Mouse (Mus musculus): ENCODE measurements around the gene Gm28729.
"Not testable (repeated sequence)": the region's sequence is repeated elsewhere in the genome, so short reads cannot be mapped to it uniquely, and the experiment has no call there.

Gene Gm28729

DNA sequence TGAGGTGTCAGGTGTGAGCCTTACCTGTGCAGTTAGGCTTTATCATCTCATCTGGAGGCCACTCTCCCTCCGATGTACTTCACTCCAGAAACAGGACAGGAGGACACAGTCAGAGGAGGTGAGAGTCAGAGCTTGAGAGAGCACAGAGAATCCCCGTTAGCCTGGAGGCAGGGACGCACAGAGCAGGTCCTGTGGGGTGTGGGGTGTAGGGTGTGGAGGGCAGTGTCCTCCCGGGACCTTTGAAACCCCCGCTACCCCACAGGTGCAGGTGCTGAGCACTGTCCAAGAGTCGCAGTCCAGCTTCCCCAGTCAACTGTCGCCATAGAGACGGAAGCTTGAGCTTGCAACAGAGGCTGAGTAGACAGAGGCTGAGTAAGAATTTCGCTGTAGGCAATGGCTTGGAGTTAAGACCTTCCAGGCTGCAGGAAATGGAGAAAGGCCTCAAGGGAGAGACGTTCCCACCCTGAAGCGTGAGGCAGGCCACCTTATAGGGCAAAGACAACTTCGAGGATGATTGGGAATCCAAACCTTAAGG, at the start of gene Gm28729:
Gene Gm28729, minus strand, starts transcription at position 293 of the 535 bp plus-strand sequence.
- DNase-seq, result no peak

DNA sequence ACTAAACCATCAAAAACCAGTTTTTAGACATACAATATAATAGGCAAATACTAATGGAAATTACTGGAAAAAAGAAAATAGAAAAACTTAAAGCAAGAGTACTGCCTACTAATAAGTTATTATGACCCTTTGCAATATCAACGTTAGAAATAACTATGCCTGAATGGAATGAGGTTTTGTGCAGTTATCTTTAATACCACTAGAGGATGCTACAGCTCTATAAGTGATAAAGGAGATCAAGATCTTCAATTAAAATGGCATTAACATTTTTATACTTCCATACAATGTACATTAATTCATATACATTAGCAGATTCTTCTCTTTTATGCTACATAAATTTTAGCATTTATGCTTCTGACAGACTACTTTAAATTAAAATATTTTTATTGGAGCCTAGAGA, 48.2 kb upstream of the Gm28729 start:
- no peak for DNase-seq

DNA sequence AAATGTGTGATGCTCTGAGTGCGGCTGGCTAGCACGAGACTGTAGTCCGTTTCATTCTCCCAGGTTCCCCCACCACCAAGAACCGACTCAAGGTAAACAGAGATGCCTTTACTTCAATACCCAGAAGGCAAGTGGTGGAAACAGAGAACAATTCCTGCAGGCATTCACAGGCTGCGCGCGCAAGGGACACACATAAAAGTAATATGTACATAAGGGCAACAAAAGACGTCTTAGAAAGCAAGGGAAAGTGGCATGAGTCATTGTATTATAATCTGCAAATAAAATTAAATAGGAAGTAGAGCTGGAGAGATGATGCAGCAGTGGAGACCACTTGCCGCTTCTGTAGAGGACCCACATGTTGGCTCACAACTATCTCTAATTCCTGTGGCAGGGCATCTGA, 47.7 kb upstream of the Gm28729 start:
- DNase-seq, result no peak

DNA sequence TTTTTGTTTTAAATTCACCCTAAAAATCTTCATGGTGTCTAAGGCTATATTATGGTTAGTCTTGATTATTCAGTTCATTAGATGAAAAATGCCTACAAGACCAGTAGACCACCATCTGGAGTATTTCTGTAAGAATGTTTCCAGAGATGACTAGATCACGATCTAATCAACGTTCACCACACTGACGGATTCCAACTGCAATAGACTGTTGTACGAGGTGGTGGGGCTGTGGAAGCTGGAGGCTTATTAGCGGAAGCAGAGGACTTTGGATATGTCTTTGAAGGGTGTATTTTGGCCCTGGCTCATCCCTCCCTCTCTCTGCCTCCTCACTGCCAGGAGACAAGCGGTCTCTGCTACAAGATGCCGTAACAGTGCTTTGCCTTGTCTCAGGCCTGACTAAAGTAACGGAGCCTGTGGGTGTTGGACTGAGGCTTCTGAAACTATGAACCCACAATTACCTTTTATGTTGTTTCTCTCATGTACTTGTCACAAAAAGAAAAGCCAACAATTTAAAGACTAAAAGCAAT, 41.5 kb upstream of the Gm28729 start:
- DNase-seq, result no peak

DNA sequence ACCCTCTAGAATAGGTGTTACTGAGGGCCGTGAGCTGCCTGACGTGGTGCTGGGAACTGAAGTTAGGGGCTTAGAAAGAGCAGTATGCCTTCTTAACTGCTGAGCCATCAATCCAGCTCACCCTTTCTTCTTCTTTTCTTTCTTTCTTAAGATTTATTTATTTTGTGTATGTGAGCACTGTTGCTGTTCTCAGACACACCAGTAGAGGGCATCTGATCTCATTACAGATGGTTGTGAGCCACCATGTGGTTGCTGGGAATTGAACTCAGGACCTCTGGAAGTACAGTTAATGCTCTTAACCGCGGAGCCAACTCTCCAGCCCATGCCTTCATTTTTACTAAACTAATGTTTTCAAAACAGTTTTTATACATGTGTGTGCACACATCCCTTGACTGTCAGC, 38.4 kb upstream of the Gm28729 start:
- DNase-seq, result no peak

DNA sequence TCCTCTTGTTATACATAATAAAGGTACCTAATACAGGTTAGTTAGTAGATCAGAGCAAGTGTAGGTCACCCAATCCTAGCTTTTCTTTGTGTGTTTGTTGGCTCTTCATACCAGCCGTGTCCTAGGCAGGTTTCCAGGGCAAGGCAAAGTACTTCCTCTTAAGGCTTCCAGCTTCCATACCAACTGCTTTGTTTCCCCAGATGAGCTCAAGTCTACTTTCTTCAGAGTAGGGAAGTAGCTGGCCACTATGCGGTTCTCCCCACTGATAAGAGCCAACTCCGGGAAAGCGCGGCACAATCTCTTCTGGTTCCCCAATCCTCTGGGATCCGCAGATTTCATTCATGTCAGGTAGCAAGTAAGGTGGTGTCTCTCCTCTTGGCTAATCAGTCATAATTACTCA, 34.1 kb upstream of the Gm28729 start:
- DNase-seq, result no peak

DNA sequence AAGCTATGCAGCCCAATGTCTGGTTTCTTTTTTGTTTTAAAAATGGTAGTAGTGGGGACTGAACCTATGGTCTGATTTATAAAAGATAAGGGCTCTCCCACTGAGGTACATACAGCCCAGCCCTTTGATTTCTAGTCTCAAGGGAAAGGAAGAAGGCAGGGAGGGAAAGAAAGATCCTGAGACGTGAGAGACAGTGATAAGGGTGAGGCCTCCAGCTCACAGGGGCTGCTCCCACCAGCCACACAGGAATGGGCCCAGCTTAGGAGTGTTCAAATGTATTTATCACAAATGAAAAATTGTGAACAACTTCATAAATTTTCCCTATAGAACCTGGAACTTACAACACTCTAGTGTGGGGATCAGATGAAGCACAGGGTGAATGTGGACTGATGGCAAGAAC, 33.5 kb upstream of the Gm28729 start:
- DNase-seq, result no peak

DNA sequence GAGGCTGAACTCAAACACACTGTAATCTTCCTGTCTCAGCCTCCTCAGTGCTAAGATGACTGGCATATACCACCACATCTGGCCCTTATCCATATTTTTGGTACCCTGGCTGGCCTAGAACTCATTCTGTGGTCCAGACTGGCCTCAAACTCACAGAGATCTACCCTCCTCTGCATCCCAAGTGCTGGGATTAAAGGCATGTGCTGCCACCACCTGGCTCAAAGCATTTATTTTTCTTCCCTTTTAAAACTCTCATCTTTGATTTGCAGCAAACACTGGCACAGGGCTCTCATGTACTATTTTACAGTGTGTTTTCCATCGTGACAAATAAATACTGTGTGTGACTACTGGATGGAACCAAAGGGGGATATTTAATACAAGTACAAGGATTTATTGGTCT, 29.0 kb upstream of the Gm28729 start:
- DNase-seq, result no peak

DNA sequence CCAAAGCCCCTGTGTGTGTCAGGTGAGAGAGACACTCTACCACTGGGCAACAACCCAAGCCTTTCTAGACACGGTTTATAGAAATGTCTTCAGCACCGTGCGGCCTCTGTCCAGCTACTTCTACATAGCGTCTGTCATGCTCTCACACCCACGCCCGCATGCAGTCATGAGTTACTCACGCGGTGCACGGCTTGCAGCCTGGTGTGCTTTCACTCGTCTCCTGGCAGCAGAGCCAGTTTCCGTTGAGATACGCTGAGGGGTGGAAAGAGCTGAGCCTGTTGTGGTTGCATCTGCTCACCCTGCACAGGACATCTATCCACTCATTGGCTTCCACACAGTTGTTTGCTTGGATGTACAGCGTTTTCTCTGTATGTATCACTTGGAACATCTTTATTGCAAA, 20.3 kb upstream of the Gm28729 start:
- no peak for DNase-seq

DNA sequence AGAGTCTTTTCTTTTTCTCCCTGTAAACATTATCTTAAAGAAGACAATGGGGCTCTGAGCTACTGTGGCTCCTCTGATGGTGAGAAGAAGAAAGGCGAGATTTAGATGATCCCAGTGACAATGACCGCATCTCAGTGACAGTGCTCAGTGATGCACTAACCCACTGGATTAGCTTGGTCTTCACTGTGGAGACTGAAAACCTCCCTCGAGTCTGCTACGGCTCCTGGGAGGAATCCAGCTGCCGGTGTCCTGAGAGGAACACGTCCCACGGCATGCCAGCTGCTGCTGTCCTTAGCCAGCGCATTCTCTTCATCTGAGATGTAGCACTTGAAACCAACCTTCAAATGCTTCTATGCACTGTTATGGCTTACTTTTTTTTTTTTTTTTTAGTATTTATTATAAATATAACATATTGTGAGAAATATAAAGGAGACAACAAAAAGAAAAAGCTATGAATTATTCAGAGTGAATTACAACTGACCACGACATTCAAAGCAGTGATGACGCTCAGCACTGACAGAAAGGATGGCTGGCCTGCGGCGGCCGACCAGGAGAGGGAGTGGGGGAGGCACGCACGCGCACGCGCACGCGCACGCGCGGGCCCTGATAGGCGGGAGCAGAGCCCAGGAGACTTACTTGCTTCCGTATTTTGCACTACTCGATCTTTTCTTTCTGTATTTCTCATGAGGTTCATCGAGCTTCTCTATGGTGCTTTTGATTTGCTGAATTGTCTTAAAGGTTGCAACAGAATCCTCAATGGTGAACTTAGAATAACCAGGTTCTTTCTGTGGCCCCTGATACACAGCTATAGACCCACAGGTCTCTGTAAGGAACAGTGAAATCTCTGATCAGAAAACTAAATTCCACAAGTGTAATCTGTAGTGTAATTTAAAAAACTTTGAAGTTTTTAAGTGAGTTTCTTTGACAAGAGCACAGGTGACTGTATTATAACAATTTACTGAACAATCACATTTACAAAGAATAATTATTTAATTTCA, 18.9 kb upstream of the Gm28729 start:
- peak; percentile 33 to 53 for DNase-seq

DNA sequence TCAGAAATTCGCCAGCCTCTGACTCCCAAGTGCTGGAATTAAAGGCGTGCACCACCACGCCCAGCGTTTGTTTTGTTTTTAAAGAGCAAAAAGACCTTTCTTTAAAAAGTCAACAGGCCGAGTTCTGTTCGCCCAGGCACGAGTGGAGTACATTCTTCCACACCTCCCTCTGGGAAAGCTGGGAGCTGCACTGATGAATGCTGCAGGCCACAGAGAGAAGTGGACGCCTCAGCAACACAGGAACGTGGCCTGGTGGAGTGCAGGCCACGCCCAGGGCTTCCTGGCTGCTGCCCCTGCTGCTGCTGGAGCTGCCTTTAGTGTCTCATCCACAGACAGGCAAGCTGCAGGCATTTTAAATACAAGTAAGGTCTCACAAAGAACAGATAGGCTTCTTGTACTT, 13.9 kb upstream of the Gm28729 start:
- DNase-seq, result no peak

DNA sequence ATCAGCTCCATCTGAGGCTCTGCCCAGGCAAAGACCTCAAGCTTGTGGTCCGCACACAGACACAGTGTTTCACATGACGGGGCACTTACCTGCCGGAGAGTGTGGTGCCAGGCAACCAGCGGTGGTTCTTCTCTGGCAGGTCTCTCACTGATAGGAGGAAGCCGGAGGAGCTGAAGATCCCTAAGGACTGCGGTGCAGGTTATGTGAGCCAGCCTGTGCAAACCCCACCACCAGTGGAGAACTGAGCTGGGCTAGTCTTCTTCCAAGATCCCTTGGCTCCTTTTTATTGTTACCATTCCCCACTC, 12.5 kb upstream of the Gm28729 start:
- DNase-seq, result no peak

DNA sequence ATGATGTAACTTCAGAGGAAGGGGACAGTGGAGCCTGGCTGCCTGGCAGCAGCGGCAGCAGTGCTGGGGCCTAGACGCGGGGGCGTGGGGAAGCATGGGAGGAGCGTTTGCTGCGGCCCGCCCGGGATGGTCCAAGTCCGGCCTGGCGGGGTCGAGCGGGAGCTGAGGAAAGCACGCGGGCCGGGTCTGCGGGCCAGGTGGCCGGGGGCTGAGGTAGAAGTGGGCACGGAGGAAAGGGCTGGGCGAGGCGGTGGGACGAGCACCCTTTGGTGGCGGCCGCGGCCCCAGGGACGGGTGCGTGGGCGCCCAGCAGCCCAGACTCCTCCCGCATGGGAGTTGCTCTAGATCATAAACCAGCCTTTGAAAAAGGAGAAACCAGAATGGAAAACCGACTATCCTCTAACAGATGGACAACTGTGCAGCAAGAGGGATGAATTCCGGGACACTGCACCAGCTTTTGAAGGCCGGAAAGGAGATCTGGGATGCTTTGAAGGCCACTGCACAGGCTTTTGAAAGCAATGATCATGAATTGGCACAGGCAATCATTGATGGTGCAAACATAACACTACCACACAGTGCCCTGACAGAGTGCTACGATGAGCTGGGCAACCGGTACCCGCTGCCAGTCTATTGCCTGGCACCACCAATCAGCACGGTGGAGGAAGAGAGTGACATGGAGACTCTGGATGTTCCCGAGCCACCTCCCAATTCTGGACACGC, 12.0 kb upstream of the Gm28729 start:
- DNase-seq, result peak in 1 of 2 experiments; percentile 11

DNA sequence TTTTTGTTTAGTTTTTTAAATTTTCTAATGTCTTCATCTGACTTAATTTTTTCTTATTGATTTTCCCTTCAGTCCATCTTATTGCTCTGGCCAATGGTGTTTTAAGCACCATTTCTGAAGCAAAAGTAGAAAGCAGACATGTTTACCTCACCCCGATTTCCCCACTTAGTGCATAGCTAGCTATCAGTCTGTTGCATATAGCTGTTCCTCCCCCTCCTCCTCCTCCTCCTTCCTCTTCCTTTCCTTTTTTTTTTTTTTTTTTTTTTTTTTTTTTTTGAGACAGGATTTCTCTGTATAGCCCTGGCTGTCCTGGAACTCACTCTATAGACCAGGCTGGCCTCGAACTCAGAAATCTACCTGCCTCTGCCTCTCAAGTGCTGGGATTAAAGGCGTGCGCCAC, 11.0 kb upstream of the Gm28729 start:
- DNase-seq, result not testable (repeated sequence)

DNA sequence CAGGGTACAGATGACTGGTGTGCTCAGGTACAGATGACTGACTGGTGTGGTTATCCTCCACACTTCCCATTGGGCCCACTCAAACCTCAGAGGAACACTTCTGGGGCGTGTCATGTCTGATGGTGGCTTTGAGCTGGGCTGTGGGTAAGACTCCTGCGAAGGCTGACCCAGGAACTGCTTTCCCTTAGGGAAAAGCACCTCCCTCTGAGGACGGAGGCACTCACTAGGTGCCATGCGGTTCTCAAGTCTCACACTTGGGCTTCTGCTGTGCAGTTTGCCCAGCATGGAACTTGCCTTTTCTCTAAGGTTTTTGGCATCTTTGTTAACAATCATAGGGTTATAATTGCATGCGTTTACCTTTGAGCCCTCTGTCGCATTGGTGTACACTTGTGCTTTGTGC, 10.4 kb upstream of the Gm28729 start:
- no peak for DNase-seq

DNA sequence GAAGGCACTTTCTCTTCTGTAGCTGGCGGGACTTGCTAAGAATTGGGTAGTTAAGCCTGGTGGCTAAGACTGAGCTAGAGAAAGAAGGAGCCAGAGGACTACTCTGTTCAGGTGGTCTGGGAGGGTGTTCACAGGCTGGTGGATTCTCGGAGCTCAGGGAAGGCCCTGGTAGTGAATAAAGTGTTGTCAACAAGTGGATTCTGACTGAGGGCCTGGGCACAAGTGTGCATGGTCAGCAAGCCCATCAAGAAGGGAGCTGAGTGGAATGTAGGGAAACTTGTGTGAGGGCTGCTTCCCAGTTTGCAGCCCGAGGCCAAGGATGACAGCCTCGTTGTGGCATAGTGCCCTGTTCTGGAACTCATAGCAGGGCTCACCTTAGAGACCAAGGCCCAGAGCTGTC, 9.2 kb upstream of the Gm28729 start:
- DNase-seq, result no peak

DNA sequence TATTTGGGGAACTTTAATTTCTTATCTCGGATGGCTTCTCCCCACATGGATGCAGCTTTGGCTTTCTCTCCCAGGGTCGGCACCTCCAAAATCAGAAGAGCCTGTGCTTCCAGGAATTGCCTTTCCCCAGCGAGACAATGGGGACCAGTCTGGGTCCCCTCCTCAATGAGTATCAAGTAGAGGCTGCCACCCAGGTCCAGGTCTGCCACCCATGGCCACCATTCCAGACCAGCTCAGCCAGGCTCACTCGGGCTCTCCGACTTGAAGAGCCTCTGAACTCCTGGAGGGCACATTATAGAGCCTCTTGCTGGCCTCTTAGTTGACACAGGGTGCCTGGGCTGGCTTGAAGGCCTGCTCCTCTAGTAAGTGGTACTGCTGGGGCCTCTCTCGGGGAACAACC, 8.4 kb upstream of the Gm28729 start:
- no peak for DNase-seq

DNA sequence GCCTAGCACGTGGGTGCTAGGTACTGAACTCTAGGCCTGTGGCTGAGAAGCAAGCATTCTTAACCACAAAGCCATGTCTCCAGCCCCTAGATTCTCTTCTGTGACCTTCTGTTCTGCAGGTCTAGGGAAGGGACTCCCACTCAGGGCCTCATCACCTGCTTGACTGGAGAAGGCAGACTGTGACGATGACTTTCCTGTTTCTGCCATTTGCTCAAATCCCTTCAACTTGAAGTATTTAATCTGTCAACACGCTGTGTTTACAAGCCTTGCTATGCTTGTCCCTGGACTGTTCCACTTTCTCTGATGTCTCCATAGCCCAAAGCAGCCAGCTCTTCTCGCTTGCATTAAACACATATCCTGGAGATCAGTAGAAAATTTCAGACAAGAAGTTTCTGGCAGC, 7.5 kb upstream of the Gm28729 start:
- no peak for DNase-seq

DNA sequence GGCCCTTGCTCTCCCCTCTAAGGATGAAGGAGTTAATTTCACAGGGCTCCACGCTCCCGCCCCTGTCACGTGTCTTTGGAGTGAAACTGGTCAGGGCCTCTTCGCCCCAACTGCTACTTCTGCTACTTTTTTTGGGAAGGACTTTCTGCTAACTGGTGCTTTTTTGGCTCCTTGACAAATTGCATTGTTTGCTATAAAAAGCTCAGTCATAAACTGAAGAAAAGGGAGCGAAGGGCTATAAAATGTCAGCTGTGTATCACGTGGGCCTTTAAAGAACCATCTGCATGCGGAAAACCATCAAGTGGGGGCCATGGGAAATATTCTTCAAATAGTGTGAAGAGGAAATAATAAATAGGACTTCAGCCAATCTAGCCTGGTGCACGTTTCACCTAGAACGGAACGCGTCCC, 5.6 kb upstream of the Gm28729 start:
- no peak for DNase-seq

DNA sequence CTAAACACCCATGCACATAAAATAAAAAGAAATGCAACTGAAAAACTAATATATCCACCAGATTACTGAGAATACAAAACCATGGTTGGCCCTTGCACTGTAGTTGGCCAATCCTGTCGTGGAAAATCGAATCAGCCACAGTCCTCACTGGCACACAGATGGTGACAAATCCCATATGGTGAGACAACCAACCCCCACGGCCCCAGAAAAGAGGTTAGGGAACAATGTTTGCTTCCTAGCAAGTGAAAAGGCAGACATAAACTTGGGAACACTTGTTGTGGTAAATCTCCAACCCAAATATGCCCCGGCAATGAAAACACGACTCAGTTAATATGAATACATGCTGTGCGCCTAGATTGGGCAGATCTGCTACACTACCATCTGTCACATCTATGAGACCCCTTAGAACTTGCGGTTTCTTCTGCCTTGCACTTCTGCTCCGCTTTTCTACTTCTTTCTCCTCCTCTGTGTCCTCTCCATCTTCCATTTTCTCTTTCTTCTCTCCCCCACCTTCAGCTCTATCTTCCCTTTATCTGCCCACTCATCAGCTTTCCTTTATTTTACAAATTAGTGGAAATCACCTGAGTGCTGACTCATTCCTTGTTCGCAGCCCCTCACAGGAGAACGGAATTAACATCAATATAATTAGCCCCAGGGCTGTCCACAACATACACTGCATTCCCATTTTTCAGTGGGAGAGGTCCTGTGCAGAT, 5.1 kb upstream of the Gm28729 start:
- DNase-seq, result no peak

DNA sequence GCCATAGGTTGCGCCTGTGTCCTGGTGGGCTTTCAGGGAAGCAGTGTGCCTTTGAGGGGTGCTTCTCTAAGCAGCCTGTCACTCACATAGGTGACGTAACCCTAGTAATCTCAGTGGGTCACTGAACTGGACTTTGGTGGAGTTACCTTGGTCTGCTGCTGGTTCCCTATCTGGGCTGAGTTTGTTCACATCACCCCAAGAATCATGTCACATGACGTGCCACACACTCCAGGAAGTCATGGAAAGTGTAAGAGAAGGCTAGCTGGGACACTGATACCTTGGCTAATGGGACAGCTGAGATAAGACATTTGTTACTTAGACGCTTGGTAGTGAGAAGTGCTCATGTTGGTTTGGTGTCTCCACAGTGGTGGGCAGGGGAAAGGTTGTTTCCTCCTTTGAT, 947 bp upstream of the Gm28729 start:
- no peak for DNase-seq

DNA sequence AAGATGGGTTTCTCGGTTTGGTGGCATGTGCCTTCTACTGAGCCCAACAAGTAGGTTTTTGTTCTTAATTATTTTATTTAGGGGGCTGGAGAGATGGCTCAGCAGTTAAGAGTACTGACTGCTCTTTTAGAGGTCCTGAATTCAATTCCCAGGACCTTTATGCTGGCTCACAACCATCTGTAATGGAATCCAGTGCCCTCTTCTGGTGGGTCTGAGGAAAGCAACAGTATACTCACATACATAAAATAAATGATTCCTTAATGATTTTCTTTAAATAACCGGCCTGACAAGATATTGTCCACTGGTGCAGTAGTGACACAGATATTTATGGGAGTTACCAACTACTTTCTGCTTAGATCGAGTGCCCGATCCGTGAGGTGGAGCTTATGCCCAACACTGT, 1.9 kb downstream of the Gm28729 start:
- no peak for DNase-seq

DNA sequence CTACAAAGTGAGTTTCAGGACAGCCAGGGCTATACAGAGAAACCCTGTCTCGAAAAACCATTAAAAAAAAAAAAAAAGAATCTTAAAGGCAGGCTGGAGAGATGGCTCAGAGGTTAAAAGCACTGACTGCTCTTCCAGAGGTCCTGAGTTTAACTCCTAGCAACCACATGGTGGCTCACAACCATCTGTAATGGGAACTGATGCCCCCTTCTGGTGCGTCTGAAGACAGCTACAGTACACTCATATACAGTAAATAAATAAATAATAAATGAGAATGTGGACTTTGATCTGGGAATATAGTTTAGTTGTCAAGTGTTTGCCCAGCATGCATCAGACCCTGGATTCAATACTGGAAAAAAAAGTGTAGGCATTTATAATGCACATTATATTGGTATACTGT, 3.5 kb downstream of the Gm28729 start:
- not testable (repeated sequence) for DNase-seq
